Mouse (Mus musculus): ENCODE results near the gene Sept11.

The Sept11 gene

GRCm38 (mm10) chr5:93126930-93127562, 33.8 kb downstream of the Sept11 start:
- DNase-seq (ENCODE audit: low spot score): no peak

- peak; percentile 54 for DNase-seq (ENCODE audit: low spot score)
Observed at GRCm38 (mm10) chr5:93127722-93128121, 34.5 kb downstream of the Sept11 start.

GRCm38 (mm10) chr5:93128765-93129164, 35.5 kb downstream of the Sept11 start:
- no peak for DNase-seq (ENCODE audit: low spot score)

- peak; percentile 82 for DNase-seq (ENCODE audit: low spot score)
Observed at GRCm38 (mm10) chr5:93129953-93130352, 36.7 kb downstream of the Sept11 start.

- no peak for DNase-seq (ENCODE audit: low spot score)
Observed at GRCm38 (mm10) chr5:93131401-93131800, 38.2 kb downstream of the Sept11 start.

GRCm38 (mm10) chr5:93133445-93134244, 40.4 kb downstream of the Sept11 start:
- DNase-seq (ENCODE audit: low spot score): no peak

GRCm38 (mm10) chr5:93135368-93136107, 42.3 kb downstream of the Sept11 start:
- no peak for DNase-seq (ENCODE audit: low spot score)

GRCm38 (mm10) chr5:93136956-93137586, 43.8 kb downstream of the Sept11 start:
- DNase-seq (ENCODE audit: low spot score): no peak

GRCm38 (mm10) chr5:93139350-93139749, 46.1 kb downstream of the Sept11 start:
- DNase-seq (ENCODE audit: low spot score): no peak

- no peak for DNase-seq (ENCODE audit: low spot score)
Observed at GRCm38 (mm10) chr5:93140747-93141146, 47.5 kb downstream of the Sept11 start.

GRCm38 (mm10) chr5:93143360-93144091, 50.3 kb downstream of the Sept11 start:
- no peak for DNase-seq (ENCODE audit: low spot score)

GRCm38 (mm10) chr5:93144874-93145273, 51.6 kb downstream of the Sept11 start:
- no peak for DNase-seq (ENCODE audit: low spot score)

- DNase-seq (ENCODE audit: low spot score): no peak
Observed at GRCm38 (mm10) chr5:93145504-93145903, 52.3 kb downstream of the Sept11 start.

GRCm38 (mm10) chr5:93149969-93150777, 56.9 kb downstream of the Sept11 start:
- DNase-seq (ENCODE audit: low spot score): no peak

GRCm38 (mm10) chr5:93151985-93152384, 58.7 kb downstream of the Sept11 start:
- DNase-seq (ENCODE audit: low spot score): no peak

GRCm38 (mm10) chr5:93152451-93152850, 59.2 kb downstream of the Sept11 start:
- no peak for DNase-seq (ENCODE audit: low spot score)

GRCm38 (mm10) chr5:93154401-93154800, 61.2 kb downstream of the Sept11 start:
- no peak for DNase-seq (ENCODE audit: low spot score)

- DNase-seq (ENCODE audit: low spot score): no peak
Observed at GRCm38 (mm10) chr5:93163541-93163940, 70.3 kb downstream of the Sept11 start.

- DNase-seq (ENCODE audit: low spot score): no peak
Observed at GRCm38 (mm10) chr5:93167919-93168516, 74.8 kb downstream of the Sept11 start.

- no peak for DNase-seq (ENCODE audit: low spot score)
Observed at GRCm38 (mm10) chr5:93168654-93169053, 75.4 kb downstream of the Sept11 start.

All from yolk sac, embryonic 10.5 days (tissue).